Mouse (Mus musculus): Measurements from ENCODE around the gene Ciita.

Gene Ciita

GRCm38 (mm10) chr16:10475919-10476318 is 3.9 kb upstream of the Ciita start:
- DNase-seq = no peak

- DNase-seq = peak; percentile 49
These were observed 2.5 kb downstream of the Ciita start for GRCm38 (mm10) chr16:10482343-10482742.

GRCm38 (mm10) chr16:10486993-10487392 is 7.1 kb downstream of the Ciita start:
- no peak for DNase-seq

GRCm38 (mm10) chr16:10487895-10488493 is 8.1 kb downstream of the Ciita start:
- no peak for DNase-seq

- DNase-seq = no peak
These were observed 9.1 kb downstream of the Ciita start for GRCm38 (mm10) chr16:10488769-10489481.

GRCm38 (mm10) chr16:10489483-10489882 is 9.6 kb downstream of the Ciita start:
- DNase-seq = no peak

- no peak for DNase-seq
These were observed 10.1 kb downstream of the Ciita start for GRCm38 (mm10) chr16:10489904-10490457.

- DNase-seq = no peak
These were observed 10.8 kb downstream of the Ciita start for GRCm38 (mm10) chr16:10490503-10491150.

GRCm38 (mm10) chr16:10491716-10492115 is 11.9 kb downstream of the Ciita start:
- no peak for DNase-seq

GRCm38 (mm10) chr16:10492587-10492986 is 12.7 kb downstream of the Ciita start:
- DNase-seq = no peak

- DNase-seq = peak; percentile 90
These were observed 16.0 kb downstream of the Ciita start for GRCm38 (mm10) chr16:10495824-10496298.

GRCm38 (mm10) chr16:10498096-10498602 is 18.3 kb downstream of the Ciita start:
- DNase-seq = peak; percentile 79

GRCm38 (mm10) chr16:10499122-10499521 is 19.3 kb downstream of the Ciita start:
- no peak for DNase-seq

- DNase-seq = no peak
These were observed 22.0 kb downstream of the Ciita start for GRCm38 (mm10) chr16:10501865-10502264.

GRCm38 (mm10) chr16:10503058-10503457 is 23.2 kb downstream of the Ciita start:
- DNase-seq = no peak

GRCm38 (mm10) chr16:10507445-10507844 is 27.6 kb downstream of the Ciita start:
- no peak for DNase-seq

- no peak for DNase-seq
These were observed 28.8 kb downstream of the Ciita start for GRCm38 (mm10) chr16:10508691-10509090.

GRCm38 (mm10) chr16:10510477-10511133 is 30.7 kb downstream of the Ciita start:
- DNase-seq = no peak

GRCm38 (mm10) chr16:10511134-10511520 is 31.3 kb downstream of the Ciita start:
- no peak for DNase-seq

- DNase-seq = no peak
These were observed 36.2 kb downstream of the Ciita start for GRCm38 (mm10) chr16:10515953-10516572.

- peak; percentile 43 for DNase-seq
These were observed 38.2 kb downstream of the Ciita start for GRCm38 (mm10) chr16:10518030-10518429.

GRCm38 (mm10) chr16:10520908-10521614 is 41.2 kb downstream of the Ciita start:
- DNase-seq = peak; percentile 86

Measured in kidney, adult 9 months (tissue).